Mouse (Mus musculus): ENCODE results near the gene Asic2.

GRCm38 (mm10) chr11:81454111-81454510 lies 514.1 kb downstream of the Asic2 start:
- TF ChIP-seq CTCF (IDR thresholded peaks at IDR 0.05; ENCODE audit: low read depth) (no peak), EP300 (optimal IDR thresholded peaks at IDR 0.05) (no peak)

All from stomach, postnatal 0 days (tissue).